Mouse (Mus musculus) lung, postnatal 36 days (tissue): ENCODE results near the gene Eif4g1.

ENCODE experiments used
- DNase-seq: peaks from one replicate; pipeline ENCODE4 v3.0.0; 2022; ENCODE audit warnings: mixed read lengths

Gene Eif4g1

GRCm38 (mm10) chr16:20706407-20707055 is 38.4 kb downstream of the Eif4g1 start:
- DNase-seq = no peak

- no peak for DNase-seq
Observed at GRCm38 (mm10) chr16:20708220-20708938, 40.3 kb downstream of the Eif4g1 start.

DNA sequence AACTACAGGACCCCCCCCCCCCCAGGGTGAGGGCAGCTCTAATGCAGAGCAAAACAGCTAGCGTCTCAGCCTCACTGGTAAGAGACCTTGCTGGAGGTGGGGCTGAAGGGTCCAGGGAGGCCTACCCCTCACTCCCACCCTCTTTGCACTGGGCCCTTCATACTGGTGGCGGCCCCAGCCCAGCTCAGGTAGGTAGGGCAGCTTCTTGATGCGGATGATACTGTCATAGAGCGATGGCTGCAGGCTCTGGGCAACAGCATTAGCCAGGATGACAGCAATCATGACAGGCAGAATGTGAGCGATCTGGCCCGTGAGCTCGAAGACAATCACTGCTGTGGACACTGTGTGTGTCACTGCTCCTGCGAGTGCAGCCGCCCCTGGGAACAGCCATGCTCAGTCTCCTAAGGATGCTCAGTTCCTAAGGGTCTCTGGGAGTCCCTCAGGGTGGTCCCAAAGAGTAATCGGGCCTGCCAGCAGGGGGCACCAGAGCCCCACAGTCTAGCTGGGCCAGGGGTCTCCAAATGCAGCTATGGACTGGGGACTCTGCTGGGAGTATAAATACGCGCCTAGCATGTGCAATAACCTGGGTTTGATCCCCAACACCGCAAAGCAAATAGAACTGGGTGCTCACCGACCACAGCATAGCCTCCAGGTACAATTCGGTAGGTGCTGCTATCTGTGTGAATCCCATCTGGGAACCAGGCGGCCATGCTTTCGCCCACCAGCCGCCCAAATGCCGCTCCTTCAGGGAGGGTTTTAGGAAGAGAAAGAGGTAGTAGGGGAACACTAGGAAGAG is 41.0 kb downstream of the Eif4g1 start:
- DNase-seq = peak; percentile 47

- no peak for DNase-seq
Observed at GRCm38 (mm10) chr16:20710370-20710769, 42.3 kb downstream of the Eif4g1 start.

GRCm38 (mm10) chr16:20710810-20711209 is 42.7 kb downstream of the Eif4g1 start:
- no peak for DNase-seq

DNA sequence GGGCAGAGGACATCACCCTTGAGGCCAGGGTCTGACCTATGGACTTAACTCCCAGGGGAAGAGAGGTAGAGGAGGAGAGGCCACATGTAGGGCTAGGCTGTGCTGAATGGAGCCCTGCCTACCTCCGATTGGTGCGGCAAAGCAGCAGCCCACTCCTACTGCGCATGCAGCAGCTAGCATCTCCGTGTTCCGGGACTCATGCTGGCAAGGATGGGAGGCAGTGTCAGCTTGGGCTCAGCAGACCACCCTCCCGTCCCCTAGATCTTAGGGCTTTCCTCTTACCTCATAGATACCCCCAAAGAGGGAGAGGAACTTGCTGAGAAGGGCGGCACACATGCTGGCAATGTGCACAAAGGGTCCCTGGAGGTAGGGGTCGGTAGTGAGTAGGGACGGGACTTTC is 44.1 kb downstream of the Eif4g1 start:
- DNase-seq = no peak

- DNase-seq = no peak
Observed at GRCm38 (mm10) chr16:20712889-20713288, 44.8 kb downstream of the Eif4g1 start.

DNA sequence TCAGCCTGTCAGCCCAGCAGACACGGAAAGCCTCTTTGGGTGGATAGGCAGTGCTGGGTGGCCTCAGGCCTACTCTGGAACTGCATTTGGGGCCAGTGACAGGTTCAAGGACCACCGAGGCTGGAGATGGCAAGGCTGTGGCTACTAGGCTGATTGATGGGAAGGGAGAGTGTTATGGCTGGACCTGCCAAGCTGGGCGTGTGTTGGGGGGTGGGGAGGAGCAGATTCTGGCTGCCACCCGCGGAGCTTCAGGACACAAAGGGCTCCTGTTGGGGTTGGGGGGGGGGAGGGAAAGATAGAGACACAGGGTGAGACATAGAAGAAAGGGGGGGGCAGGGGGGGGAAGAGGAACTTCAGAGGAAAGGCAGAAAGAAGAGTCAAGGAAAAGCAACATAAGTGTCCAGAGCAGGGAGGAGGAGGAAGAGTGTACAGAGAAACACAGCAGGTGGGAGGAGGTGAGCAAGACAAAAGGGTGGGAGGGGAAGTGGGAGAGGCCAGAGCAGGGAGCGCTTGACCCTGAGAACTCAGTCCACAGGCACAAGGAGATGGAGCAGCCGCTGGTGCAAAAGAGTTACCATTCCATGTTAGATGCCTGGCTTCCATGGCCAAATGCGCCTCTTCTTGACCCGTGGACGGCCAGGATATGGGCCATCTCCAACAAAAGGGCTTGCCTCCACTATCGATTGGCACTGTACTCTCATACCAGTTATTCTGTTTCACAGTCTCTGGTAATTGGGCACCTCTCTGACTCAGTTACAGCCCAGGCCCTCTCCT is 46.4 kb downstream of the Eif4g1 start:
- no peak for DNase-seq

GRCm38 (mm10) chr16:20715161-20715560 is 47.0 kb downstream of the Eif4g1 start:
- no peak for DNase-seq

GRCm38 (mm10) chr16:20715566-20715965 is 47.5 kb downstream of the Eif4g1 start:
- DNase-seq = no peak

DNA sequence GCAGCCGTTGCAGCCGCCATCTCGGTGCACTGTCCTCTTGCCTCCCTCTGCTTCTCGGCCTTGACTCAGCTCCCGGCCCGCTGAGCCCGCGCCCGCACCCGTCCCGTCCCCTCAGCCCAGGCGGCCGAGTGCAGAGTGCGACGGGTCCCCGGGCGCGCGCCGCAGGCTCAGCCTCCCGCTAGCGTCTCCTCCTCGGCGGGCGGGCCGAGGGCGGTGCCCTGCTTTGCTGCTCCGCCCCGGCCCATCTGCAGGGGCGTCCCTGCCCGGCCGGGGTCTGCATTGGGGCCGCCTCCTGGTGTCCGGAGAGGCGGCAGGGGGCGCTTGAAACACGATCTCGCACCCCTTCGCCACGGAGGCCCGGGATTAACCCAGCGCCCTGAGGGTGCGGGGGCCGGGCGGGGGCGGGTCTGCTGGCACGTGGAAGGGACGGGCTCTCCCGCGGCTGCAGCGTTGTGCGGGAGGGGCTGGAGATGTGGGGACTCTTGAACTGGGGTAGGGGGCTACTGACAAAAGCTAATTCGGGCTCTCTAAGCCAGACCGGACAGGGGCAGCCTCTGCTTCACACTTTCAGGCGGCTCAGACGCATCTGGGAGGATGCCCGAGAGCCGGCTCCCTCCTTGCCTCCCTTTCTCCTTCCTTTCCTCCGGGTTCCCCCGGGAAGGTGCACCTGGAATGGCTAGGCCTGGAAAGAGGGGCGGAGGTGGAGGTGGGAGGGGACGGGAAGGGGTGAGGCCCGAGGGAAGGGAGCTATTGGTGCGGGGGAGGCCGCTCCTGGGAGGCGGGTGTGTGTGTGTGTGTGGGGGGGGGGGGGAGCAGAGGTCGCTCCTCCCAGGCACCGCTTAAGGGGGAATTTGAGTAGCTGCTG is 48.1 kb downstream of the Eif4g1 start:
- peak; percentile 72 for DNase-seq

DNA sequence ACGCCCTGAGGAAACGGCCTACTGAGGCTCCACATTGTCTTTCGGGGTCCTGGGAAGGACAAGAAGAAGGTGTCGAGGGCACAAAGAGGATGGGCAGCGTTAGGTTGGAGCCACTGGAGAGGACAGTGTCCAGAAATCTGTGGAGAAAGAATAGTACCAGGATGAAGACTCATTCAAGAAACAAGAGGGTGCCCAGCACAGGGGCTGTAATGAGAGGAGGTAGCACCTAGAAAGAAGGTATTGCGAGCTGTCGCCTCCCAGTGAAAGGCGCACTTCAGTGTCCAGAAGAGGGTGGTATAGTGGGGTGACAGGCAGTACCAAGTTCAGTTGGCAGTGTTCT is 48.7 kb downstream of the Eif4g1 start:
- DNase-seq = no peak

DNA sequence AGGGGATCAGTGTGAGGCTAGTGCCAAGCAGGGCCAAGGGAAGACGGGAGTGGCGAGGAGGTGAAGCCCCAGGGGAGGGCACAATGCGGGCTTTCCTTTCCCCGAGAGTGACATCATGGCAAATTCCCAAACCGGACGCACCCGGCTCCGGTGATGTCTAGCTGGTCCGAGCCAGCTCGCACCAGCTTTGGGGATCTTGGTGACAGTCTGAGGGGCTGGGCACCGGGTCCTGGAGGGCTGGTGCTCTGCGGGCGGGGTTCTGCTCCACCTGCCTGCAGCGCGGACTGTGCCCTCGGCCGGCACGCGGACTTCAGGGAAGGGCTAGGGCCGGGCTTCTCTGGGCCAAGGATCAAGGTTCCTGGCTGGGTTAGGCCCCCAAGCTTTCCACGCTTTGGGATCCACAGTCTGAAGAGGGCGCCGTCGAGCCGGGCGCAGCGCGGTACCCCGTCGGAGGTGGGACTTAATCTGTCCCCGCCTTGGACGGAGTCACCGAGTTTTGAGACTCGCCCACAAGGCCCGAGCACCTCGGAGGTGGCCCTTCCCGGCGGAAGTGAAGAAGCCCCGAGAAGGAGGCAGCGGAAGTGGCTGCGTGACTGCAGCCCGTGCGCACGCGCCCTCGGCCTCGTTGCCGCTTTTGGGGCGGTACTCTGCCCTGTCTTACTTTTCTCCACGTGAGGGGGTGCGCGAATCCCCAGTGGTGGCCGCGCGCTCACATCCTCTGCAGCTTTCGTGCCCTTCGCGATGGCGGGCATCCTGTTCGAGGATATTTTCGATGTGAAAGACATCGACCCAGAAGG is 49.3 kb downstream of the Eif4g1 start, which contains the start of the genes Polr2h and Clcn2:
Gene Polr2h, plus strand, starts transcription at position 485 of the 797 bp plus-strand sequence.
Gene Clcn2, minus strand, starts transcription at position 566 of the 797 bp plus-strand sequence.
- peak; percentile 97 for DNase-seq

GRCm38 (mm10) chr16:20717978-20718670 is 50.0 kb downstream of the Eif4g1 start:
- DNase-seq = no peak

DNA sequence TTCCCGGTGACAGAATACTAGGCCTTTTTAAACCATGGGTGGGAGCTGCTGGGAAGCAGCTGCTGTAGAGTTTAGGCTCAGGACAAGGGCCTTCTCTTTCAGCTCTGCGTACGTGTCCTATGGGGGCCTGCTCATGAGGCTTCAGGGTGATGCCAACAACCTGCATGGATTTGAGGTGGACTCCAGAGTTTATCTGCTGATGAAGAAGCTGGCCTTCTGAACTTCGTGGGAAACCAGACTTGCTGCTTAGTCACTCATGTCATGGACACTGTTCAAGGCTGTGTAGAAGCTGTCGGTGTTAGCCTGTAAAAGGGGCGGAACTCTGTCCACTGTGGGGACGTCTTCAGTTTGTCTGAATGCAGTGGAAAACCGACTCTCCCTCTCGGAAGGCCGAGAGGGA is 53.7 kb downstream of the Eif4g1 start:
- no peak for DNase-seq

DNA sequence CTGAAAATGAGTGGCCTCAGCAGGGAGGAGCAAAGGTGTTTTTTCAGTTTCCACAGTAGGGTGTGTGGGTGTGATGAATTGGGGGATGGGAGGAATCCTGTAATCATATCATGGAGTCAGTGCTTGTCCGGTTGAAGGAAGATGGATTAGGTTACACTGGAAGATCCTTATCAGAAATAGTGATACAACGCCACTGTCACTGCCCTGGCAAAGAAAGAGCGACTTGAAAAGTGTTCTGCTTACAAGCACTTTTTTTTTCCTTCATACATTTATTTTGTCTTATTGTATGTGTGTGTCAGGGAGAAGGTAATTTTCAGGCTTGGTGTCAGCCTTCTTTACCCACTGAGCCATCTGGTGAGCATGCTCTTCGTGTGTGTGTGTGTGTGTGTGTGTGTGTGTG is 54.6 kb downstream of the Eif4g1 start:
- no peak for DNase-seq

GRCm38 (mm10) chr16:20723247-20723646 is 55.1 kb downstream of the Eif4g1 start:
- no peak for DNase-seq

- peak; percentile 65 for DNase-seq
Observed at GRCm38 (mm10) chr16:20724338-20724748, 56.2 kb downstream of the Eif4g1 start.

- DNase-seq = no peak
Observed at GRCm38 (mm10) chr16:20725321-20725720, 57.2 kb downstream of the Eif4g1 start.

DNA sequence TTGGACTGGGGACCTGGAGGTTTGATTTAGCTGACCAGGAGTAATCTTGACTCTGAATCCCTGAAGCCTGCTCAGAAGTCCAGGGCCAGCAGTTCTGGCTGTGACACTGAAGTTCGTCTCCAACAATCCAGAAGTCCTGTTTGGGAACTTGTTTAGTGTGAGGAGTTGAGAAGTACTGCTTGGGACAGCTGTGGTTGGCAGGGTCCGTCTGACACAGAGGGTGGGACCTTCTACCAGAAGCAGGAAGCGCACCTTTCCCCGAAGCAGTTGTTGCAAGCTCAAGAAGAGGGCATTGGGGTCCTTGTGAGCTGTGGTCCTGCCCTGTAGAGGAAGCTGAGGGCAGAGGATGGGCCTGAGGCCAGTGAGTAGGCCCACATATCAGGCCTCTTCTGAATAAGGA is 57.6 kb downstream of the Eif4g1 start:
- DNase-seq = no peak
